Mouse (Mus musculus): Measurements from ENCODE around the gene Barx2. TPM values are rescaled to one million over a fixed set of nuclear protein-coding genes. Genes with fewer than 3 reads are reported as not detected.
A peak's percentile ranks its signal among the peaks of the same experiment; 100 is the strongest.
"Not testable (repeated sequence)": the region's sequence is repeated elsewhere in the genome, so short reads cannot be mapped to it uniquely, and the experiment has no call there.

The Barx2 gene
- polyA plus RNA-seq, 1 experiment from 2014 or later = 1.0 TPM

DNA sequence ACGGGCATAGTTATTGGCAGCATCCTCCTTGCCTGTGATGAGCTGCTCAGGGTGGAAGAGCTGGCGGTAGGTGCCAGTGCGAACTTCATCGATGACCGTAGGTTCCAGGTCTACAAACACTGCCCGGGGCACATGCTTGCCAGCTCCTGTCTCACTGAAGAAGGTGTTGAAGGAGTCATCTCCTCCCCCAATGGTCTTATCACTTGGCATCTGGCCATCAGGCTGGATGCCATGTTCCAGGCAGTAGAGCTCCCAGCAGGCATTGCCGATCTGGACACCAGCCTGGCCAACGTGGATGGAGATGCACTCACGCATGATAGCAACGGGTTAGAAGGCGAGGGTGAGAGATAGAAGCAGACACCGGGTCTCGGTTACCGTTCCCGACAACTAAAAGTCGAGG is 23.2 kb upstream of the Barx2 start:
- ATAC-seq (ENCODE audit: insufficient number of reproducible peaks, low FRiP score, low TSS enrichment, low read depth); H3K4me3 ChIP-seq (ENCODE audit: low read depth, low read length); H3K4me1 ChIP-seq (ENCODE audit: control insufficient read depth, insufficient read depth, low read length); H3K36me3 ChIP-seq (ENCODE audit: control insufficient read depth, insufficient read depth, low read length); H3K27ac ChIP-seq (replicated peaks; ENCODE audit: low read depth, low read length); H3K9me3 ChIP-seq (ENCODE audit: control insufficient read depth, low read length); H3K9ac ChIP-seq (ENCODE audit: low read length); DNase-seq (ENCODE audit: low spot score); H3K4me2 ChIP-seq (ENCODE audit: low read depth, severe bottlenecking); H3K27me3 ChIP-seq (ENCODE audit: control insufficient read depth, insufficient read depth, low read length): not testable (repeated sequence)
- 96% methylated on average over 11 of the region's 16 CpGs for WGBS

DNA sequence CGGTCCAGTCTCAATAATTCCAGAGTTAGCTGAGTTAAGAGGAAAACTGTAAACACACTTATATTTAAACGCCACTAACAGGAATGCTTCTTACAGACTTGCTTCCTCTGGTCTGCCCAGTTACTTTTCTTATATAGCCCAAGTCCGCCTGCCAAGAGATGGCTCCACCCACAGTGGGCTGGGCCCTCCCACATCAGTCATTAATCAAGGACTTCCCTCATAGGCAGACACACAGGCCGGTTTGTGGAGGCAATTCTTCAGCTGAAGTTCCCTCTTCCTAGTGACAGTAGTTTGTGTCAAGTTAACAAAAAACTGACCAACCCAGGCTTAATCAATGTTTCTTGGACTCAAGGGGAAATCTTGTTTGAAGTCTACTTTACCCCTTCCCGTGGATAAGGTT is 18.4 kb upstream of the Barx2 start:
- WGBS = 46% methylated on average over 5 of the region's 5 CpGs
- H3K4me1 ChIP-seq (ENCODE audit: control insufficient read depth, insufficient read depth, low read length) = no peaks in the 10 kb centered on the region
- ATAC-seq (ENCODE audit: insufficient number of reproducible peaks, low FRiP score, low TSS enrichment, low read depth) (no peak), DNase-seq (ENCODE audit: low spot score) (no peak)
- no peaks in the 10 kb centered on the region for H3K27me3 ChIP-seq (ENCODE audit: control insufficient read depth, insufficient read depth, low read length)
- H3K4me2 ChIP-seq (ENCODE audit: low read depth, severe bottlenecking) = no peak overlapping the region
- no peak overlapping the region for H3K4me3 ChIP-seq (ENCODE audit: low read depth, low read length)
- no peaks in the 10 kb centered on the region for H3K9me3 ChIP-seq (ENCODE audit: control insufficient read depth, low read length)
- no peak overlapping the region for H3K27ac ChIP-seq (replicated peaks; ENCODE audit: low read depth, low read length)
- H3K36me3 ChIP-seq (ENCODE audit: control insufficient read depth, insufficient read depth, low read length) = no peaks in the 10 kb centered on the region
- H3K9ac ChIP-seq (ENCODE audit: low read length) = no peak overlapping the region

DNA sequence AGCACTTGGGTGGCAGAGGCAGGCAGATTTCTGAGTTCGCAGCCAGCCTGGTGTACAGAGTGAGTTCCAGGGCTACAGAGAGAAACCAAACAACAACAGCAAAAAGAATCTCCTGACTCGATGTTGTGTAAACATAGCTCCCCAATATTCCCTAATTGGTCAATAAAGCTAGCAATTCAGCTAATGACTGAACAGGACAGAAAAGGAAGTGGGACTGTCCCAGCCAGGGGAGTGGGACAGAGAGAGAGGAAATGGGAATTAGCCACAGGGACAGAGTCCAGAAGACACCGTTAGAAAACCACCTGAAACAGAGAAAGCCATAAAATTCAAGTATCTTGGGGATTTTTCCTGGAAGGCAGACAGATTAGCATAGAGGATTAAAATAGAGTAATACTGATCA is 18.0 kb upstream of the Barx2 start:
- no peak for ATAC-seq (ENCODE audit: insufficient number of reproducible peaks, low FRiP score, low TSS enrichment, low read depth)

DNA sequence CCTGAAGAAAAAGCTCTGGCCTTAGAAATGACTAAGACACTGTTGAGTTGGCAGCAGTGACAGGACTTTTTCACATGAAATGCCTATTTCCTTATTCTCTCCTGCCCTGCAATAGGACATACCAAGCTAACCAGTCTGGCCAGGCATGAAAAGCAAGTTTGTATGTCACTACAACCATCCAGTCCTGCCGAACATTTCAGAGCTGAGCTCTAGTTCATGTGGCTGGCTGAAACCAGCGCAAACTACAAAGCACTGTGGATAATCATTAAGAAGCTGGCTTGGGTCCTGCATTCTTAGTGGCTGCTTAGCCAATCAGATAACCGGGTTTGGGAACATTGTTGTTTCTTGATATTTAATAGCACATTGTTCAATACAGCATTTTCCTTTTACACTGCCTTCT is 13.5 kb upstream of the Barx2 start:
- Histone ChIP-seq H3K9me3 (ENCODE audit: control insufficient read depth, low read length) (no peaks in the 10 kb centered on the region), H3K4me1 (ENCODE audit: control insufficient read depth, insufficient read depth, low read length) (no peaks in the 10 kb centered on the region), H3K27me3 (ENCODE audit: control insufficient read depth, insufficient read depth, low read length) (no peaks in the 10 kb centered on the region), H3K36me3 (ENCODE audit: control insufficient read depth, insufficient read depth, low read length) (no peaks in the 10 kb centered on the region), H3K9ac (ENCODE audit: low read length) (no peak overlapping the region), H3K4me2 (ENCODE audit: low read depth, severe bottlenecking) (no peak overlapping the region), H3K4me3 (ENCODE audit: low read depth, low read length) (no peak overlapping the region), H3K27ac (replicated peaks; ENCODE audit: low read depth, low read length) (no peak overlapping the region)
- 80% methylated on average over 3 of the region's 3 CpGs for WGBS
- ATAC-seq (ENCODE audit: insufficient number of reproducible peaks, low FRiP score, low TSS enrichment, low read depth) (no peak), DNase-seq (ENCODE audit: low spot score) (no peak)

More for the DNA sequence above, 18.0 kb upstream of the Barx2 start:
- 44% methylated on average over 3 of the region's 3 CpGs for WGBS
- H3K36me3 ChIP-seq (ENCODE audit: control insufficient read depth, insufficient read depth, low read length) = no peaks in the 10 kb centered on the region
- no peak overlapping the region for H3K4me3 ChIP-seq (ENCODE audit: low read depth, low read length)
- H3K9ac ChIP-seq (ENCODE audit: low read length) = no peak overlapping the region
- H3K4me1 ChIP-seq (ENCODE audit: control insufficient read depth, insufficient read depth, low read length) = no peaks in the 10 kb centered on the region
- no peak for DNase-seq (ENCODE audit: low spot score)
- no peak overlapping the region for H3K4me2 ChIP-seq (ENCODE audit: low read depth, severe bottlenecking)
- no peaks in the 10 kb centered on the region for H3K27me3 ChIP-seq (ENCODE audit: control insufficient read depth, insufficient read depth, low read length)
- H3K27ac ChIP-seq (replicated peaks; ENCODE audit: low read depth, low read length) = no peak overlapping the region
- no peaks in the 10 kb centered on the region for H3K9me3 ChIP-seq (ENCODE audit: control insufficient read depth, low read length)

DNA sequence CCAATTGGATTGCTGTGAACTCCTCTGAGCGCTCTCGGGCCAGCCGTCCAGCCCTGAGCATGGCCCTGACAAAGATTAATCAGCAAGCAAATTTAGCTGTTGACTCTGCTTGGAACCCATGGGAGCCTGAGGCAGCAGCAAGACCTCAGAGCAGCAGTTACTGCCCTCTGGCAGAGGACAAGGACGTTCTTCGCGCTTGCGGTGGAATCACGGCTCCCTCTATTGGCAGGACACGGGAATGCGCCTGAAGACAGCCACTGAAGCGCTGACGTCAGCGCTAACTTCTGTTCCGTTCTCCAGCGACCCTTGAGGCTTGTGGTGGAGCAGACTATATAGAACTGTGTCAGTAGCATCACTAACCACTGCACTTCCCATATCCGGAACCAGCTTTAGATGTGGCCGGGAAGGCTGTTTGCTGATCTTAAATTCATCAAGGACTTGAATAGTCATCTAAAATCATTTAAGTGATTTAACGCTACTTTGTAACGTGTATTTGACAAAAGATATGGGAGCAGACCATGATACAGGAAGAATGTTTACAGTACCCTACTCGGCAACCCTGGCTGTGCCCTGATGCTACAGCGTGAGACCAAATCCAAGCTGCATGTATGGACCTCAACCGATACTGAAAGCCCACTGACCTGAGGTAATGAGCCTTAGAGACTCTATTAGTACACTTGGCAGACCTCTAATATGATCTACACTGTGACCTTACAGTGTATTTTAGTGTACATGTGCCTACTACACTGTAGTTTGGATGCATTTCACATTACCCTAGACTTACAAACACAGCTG is 12.8 kb upstream of the Barx2 start:
- peak; percentile 78 for ATAC-seq (ENCODE audit: insufficient number of reproducible peaks, low FRiP score, low TSS enrichment, low read depth)
- no peak overlapping the region for H3K4me2 ChIP-seq (ENCODE audit: low read depth, severe bottlenecking)
- H3K4me1 ChIP-seq (ENCODE audit: control insufficient read depth, insufficient read depth, low read length) = no peaks in the 10 kb centered on the region
- H3K4me3 ChIP-seq (ENCODE audit: low read depth, low read length) = no peak overlapping the region
- 21% methylated on average over 22 of the region's 22 CpGs for whole genome bisulfite sequencing
- no peaks in the 10 kb centered on the region for H3K9me3 ChIP-seq (ENCODE audit: control insufficient read depth, low read length)
- H3K9ac ChIP-seq (ENCODE audit: low read length) = no peak overlapping the region
- H3K27me3 ChIP-seq (ENCODE audit: control insufficient read depth, insufficient read depth, low read length) = no peaks in the 10 kb centered on the region
- no peak overlapping the region for H3K27ac ChIP-seq (replicated peaks; ENCODE audit: low read depth, low read length)
- no peaks in the 10 kb centered on the region for H3K36me3 ChIP-seq (ENCODE audit: control insufficient read depth, insufficient read depth, low read length)
- peak; percentile 91 for DNase-seq (ENCODE audit: low spot score)

DNA sequence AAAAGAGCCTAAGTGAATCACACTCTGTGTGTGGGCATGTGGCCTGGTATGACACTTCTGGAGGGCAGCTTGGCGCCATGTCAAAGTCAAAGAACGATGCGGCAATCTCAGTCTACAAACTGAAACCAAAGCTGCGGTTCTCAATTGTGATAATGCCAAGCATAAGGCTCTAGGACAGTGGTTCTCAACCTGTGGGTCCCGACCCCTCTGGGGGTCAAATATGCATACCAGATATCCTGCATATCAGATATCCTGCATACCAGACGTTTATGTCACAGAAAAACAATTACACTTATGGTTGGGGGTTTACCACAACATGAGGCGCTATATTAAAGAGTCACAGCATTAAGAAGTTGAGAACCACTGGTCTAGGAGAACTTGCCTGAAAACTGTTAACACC is 10.3 kb upstream of the Barx2 start:
- H3K27ac ChIP-seq (replicated peaks; ENCODE audit: low read depth, low read length) = no peak overlapping the region
- peaks cover 6% of the 10 kb centered on the region; the same call in 1 of the 2 replicates for H3K27me3 ChIP-seq (ENCODE audit: control insufficient read depth, insufficient read depth, low read length)
- H3K9me3 ChIP-seq (ENCODE audit: control insufficient read depth, low read length) = no peaks in the 10 kb centered on the region
- WGBS = 84% methylated on average over 7 of the region's 7 CpGs
- 0 out of 2 replicates have a peak, but pooled peaks cover 2% of the 10 kb centered on the region for H3K4me1 ChIP-seq (ENCODE audit: control insufficient read depth, insufficient read depth, low read length)
- H3K9ac ChIP-seq (ENCODE audit: low read length) = no peak overlapping the region
- no peak overlapping the region for H3K4me2 ChIP-seq (ENCODE audit: low read depth, severe bottlenecking)
- DNase-seq (ENCODE audit: low spot score) (no peak), ATAC-seq (ENCODE audit: insufficient number of reproducible peaks, low FRiP score, low TSS enrichment, low read depth) (no peak)
- no peaks in the 10 kb centered on the region for H3K36me3 ChIP-seq (ENCODE audit: control insufficient read depth, insufficient read depth, low read length)
- H3K4me3 ChIP-seq (ENCODE audit: low read depth, low read length) = no peak overlapping the region

DNA sequence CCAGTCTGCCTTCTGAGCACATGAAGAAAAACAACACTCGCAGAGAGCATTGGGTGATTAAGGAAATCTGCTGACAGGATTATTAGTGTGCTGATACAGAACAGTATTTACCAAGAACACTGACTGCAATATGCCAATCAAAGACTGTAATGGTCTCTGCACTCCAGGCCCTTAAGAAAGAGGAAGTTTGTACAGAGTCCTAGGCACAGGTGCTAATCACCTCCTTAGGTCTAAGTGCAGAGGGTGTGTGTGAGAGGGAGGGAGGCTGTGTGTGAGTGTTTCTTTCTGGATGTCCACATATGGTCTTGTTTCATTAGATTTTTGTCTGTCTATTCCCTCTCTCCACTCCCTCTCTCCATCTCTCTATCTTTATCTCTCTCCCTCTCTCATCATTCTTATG is 6.5 kb upstream of the Barx2 start:
- no peak overlapping the region for H3K4me2 ChIP-seq (ENCODE audit: low read depth, severe bottlenecking)
- no peak for ATAC-seq (ENCODE audit: insufficient number of reproducible peaks, low FRiP score, low TSS enrichment, low read depth)
- peaks cover 33% of the 10 kb centered on the region for H3K27me3 ChIP-seq (ENCODE audit: control insufficient read depth, insufficient read depth, low read length)
- 8% methylated on average over 1 of the region's 1 CpGs for WGBS
- H3K4me3 ChIP-seq (ENCODE audit: low read depth, low read length) = no peak overlapping the region
- no peaks in the 10 kb centered on the region for H3K9me3 ChIP-seq (ENCODE audit: control insufficient read depth, low read length)
- no peak overlapping the region for H3K9ac ChIP-seq (ENCODE audit: low read length)
- no peaks in the 10 kb centered on the region for H3K36me3 ChIP-seq (ENCODE audit: control insufficient read depth, insufficient read depth, low read length)
- peaks cover 4% of the 10 kb centered on the region for H3K4me1 ChIP-seq (ENCODE audit: control insufficient read depth, insufficient read depth, low read length)
- H3K27ac ChIP-seq (replicated peaks; ENCODE audit: low read depth, low read length) = no peak overlapping the region
- no peak for DNase-seq (ENCODE audit: low spot score)

DNA sequence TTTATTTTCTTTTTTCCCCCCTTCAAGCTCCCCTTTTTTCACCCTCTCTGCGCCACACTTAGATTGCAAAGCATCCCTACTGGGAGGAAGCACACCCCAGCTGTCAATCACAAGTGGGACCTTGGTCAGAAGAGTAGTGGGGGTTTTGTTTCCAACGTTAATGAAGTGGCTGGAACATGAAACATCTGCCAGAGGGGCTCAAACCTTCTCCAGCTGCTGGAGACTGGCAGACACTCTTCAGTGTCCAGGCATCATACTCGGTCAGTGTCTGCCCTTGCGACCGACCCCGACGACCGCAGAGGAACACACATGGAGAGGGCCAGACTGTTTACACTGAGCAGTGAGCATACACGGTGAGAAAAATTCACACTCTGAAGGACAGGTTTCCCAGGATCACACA is 3.2 kb upstream of the Barx2 start:
- Histone ChIP-seq H3K9me3 (ENCODE audit: control insufficient read depth, low read length) (no peaks in the 10 kb centered on the region), H3K36me3 (ENCODE audit: control insufficient read depth, insufficient read depth, low read length) (no peaks in the 10 kb centered on the region), H3K27me3 (ENCODE audit: control insufficient read depth, insufficient read depth, low read length) (peaks cover 59% of the 10 kb centered on the region), H3K27ac (replicated peaks; ENCODE audit: low read depth, low read length) (no peak overlapping the region), H3K4me2 (ENCODE audit: low read depth, severe bottlenecking) (no peak overlapping the region), H3K4me1 (ENCODE audit: control insufficient read depth, insufficient read depth, low read length) (peaks cover 13% of the 10 kb centered on the region), H3K9ac (ENCODE audit: low read length) (no peak overlapping the region), H3K4me3 (ENCODE audit: low read depth, low read length) (no peak overlapping the region)
- WGBS = 2% methylated on average over 9 of the region's 9 CpGs
- ATAC-seq (ENCODE audit: insufficient number of reproducible peaks, low FRiP score, low TSS enrichment, low read depth) (no peak), DNase-seq (ENCODE audit: low spot score) (no peak)

DNA sequence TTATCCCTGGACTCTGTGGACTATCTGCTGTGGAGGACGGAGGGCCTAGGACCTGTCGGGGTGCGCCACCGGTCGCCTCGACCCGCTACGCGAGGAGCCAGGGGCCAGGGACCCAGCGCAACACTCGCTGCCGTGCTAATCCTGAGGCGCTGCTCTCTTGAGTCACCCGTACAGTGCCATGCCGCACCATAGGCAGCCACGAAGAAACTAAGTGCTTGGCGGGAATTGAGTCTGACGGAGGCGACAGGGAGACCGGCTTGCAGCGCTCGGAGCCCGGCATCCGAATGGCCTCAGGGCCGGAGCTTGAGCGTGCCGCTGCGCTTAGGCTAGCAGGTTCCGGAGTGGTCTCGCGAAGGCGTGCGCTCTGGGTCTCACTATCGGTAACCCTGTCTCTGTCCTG is 1.6 kb upstream of the Barx2 start:
- H3K4me3 ChIP-seq (ENCODE audit: low read depth, low read length) = peak overlapping the region; percentile 54
- peak overlapping the region; percentile 44 for H3K4me2 ChIP-seq (ENCODE audit: low read depth, severe bottlenecking)
- H3K4me1 ChIP-seq (ENCODE audit: control insufficient read depth, insufficient read depth, low read length) = peaks cover 13% of the 10 kb centered on the region
- H3K36me3 ChIP-seq (ENCODE audit: control insufficient read depth, insufficient read depth, low read length) = no peaks in the 10 kb centered on the region
- ATAC-seq (ENCODE audit: insufficient number of reproducible peaks, low FRiP score, low TSS enrichment, low read depth) = no peak
- under 1% methylated on average over 34 of the region's 34 CpGs for WGBS
- peaks cover 61% of the 10 kb centered on the region for H3K27me3 ChIP-seq (ENCODE audit: control insufficient read depth, insufficient read depth, low read length)
- no peak overlapping the region for H3K27ac ChIP-seq (replicated peaks; ENCODE audit: low read depth, low read length)
- peak; percentile 69 for DNase-seq (ENCODE audit: low spot score)
- no peak overlapping the region for H3K9ac ChIP-seq (ENCODE audit: low read length)
- no peaks in the 10 kb centered on the region for H3K9me3 ChIP-seq (ENCODE audit: control insufficient read depth, low read length)

Measured in limb, embryonic 11.5 days (tissue).